ENCODE assay signal across 8 mouse cellular contexts in genomic region chr5:104465731-104466130, GRCm38 (mm10). TPM values are rescaled to one million over a fixed set of nuclear protein-coding genes. Genes with fewer than 3 reads are reported as not detected.
DNase-seq lines count a peak whose midpoint lies in the region; ATAC-seq lines count a peak whose summit lies in the region.

No protein-coding gene starts in this region.

- peak; percentile 57 for DNase-seq in urinary bladder, postnatal 25 days (ENCODE audit: low spot score)
- DNase-seq in urinary bladder, postnatal 10 days (ENCODE audit: low spot score) = no peak
- DNase-seq in cerebellum, postnatal 10 days = peak; percentile 69 to 73
- DNase-seq in kidney, adult 9 months = peak; percentile 93
- DNase-seq in urinary bladder, postnatal 4 days (ENCODE audit: low spot score in 2 of 2) = peak; percentile 41 to 75

- peaks cover 57% of the 10 kb centered on the region for H3K36me3 ChIP-seq in forebrain, embryonic 13.5 days (ENCODE audit: poor library complexity, severe bottlenecking)
- peaks cover 50% of the 10 kb centered on the region for H3K36me3 ChIP-seq in midbrain, embryonic 13.5 days
- peaks cover 24% of the 10 kb centered on the region for H3K36me3 ChIP-seq in hindbrain, embryonic 16.5 days (ENCODE audit: control insufficient read depth, insufficient read depth, low read length)

- no peak overlapping the region for H3K9ac ChIP-seq in forebrain, embryonic 13.5 days
- no peak overlapping the region for H3K9ac ChIP-seq in midbrain, embryonic 13.5 days (replicated peaks)
- H3K9ac ChIP-seq in hindbrain, embryonic 16.5 days (ENCODE audit: low read depth, low read length) = no peak overlapping the region

- H3K4me3 ChIP-seq in forebrain, embryonic 13.5 days = no peak overlapping the region
- H3K4me3 ChIP-seq in midbrain, embryonic 13.5 days (replicated peaks) = no peak overlapping the region
- H3K4me3 ChIP-seq in hindbrain, embryonic 16.5 days (ENCODE audit: low read length) = no peak overlapping the region

- no peak overlapping the region for H3K27ac ChIP-seq in forebrain, embryonic 13.5 days
- H3K27ac ChIP-seq in midbrain, embryonic 13.5 days = no peak overlapping the region
- H3K27ac ChIP-seq in hindbrain, embryonic 16.5 days (ENCODE audit: low read depth, low read length) = no peak overlapping the region

- H3K4me2 ChIP-seq in forebrain, embryonic 13.5 days = no peak overlapping the region
- no peak overlapping the region for H3K4me2 ChIP-seq in midbrain, embryonic 13.5 days (replicated peaks)
- H3K4me2 ChIP-seq in hindbrain, embryonic 16.5 days (ENCODE audit: low read length) = no peak overlapping the region

- peaks cover 6% of the 10 kb centered on the region for H3K4me1 ChIP-seq in forebrain, embryonic 13.5 days
- peaks cover 15% of the 10 kb centered on the region for H3K4me1 ChIP-seq in midbrain, embryonic 13.5 days (replicated peaks)
- H3K4me1 ChIP-seq in hindbrain, embryonic 16.5 days (ENCODE audit: control insufficient read depth, insufficient read depth, low read depth, low read length) = peaks cover 8% of the 10 kb centered on the region

- H3K27me3 ChIP-seq in forebrain, embryonic 13.5 days = no peaks in the 10 kb centered on the region
- no peaks in the 10 kb centered on the region for H3K27me3 ChIP-seq in midbrain, embryonic 13.5 days
- H3K27me3 ChIP-seq in hindbrain, embryonic 16.5 days (replicated peaks; ENCODE audit: control insufficient read depth, insufficient read depth, low read length) = no peaks in the 10 kb centered on the region

- ATAC-seq in forebrain, embryonic 13.5 days = no peak
- no peak for ATAC-seq in midbrain, embryonic 13.5 days
- no peak for ATAC-seq in hindbrain, embryonic 16.5 days

- WGBS in forebrain, embryonic 13.5 days = 83% methylated on average over 12 of the region's 12 CpGs
- 90% methylated on average over 12 of the region's 12 CpGs for WGBS in midbrain, embryonic 13.5 days
- WGBS in hindbrain, embryonic 16.5 days = 86% methylated on average over 12 of the region's 12 CpGs

- no peaks in the 10 kb centered on the region for H3K9me3 ChIP-seq in forebrain, embryonic 13.5 days (replicated peaks)
- no peaks in the 10 kb centered on the region for H3K9me3 ChIP-seq in midbrain, embryonic 13.5 days
- H3K9me3 ChIP-seq in hindbrain, embryonic 16.5 days (ENCODE audit: control insufficient read depth, low read length) = no peaks in the 10 kb centered on the region

RNA-seq across cellular contexts. Expression of gene Pkd2, which starts 6.5 kb away (rescaled TPM):
- polyA plus RNA-seq in forebrain, embryonic 13.5 days (2015; fragmentation: Nextera tagmentation; extraction: Ambion mirVana) = 7.0 and 7.1 TPM in 2 replicates
- 7.5 and 8.4 TPM in 2 replicates for polyA plus RNA-seq in midbrain, embryonic 13.5 days (2015; fragmentation: Nextera tagmentation; extraction: Ambion mirVana)
- 5.8 and 7.6 TPM in 2 replicates for polyA plus RNA-seq in hindbrain, embryonic 16.5 days (2015; fragmentation: Nextera tagmentation; extraction: Ambion mirVana)

RNA-seq across cellular contexts. Expression of gene Spp1, which starts 30.8 kb away (rescaled TPM):
- 5.8 and 7.7 TPM in 2 replicates for polyA plus RNA-seq in forebrain, embryonic 13.5 days (2015; fragmentation: Nextera tagmentation; extraction: Ambion mirVana)
- polyA plus RNA-seq in midbrain, embryonic 13.5 days (2015; fragmentation: Nextera tagmentation; extraction: Ambion mirVana) = 6.1 and 6.4 TPM in 2 replicates
- 14.9 and 23.4 TPM in 2 replicates for polyA plus RNA-seq in hindbrain, embryonic 16.5 days (2015; fragmentation: Nextera tagmentation; extraction: Ambion mirVana)

RNA-seq across cellular contexts. Expression of gene BC005561, which starts 42.4 kb away (rescaled TPM):
- polyA plus RNA-seq in forebrain, embryonic 13.5 days (2015; fragmentation: Nextera tagmentation; extraction: Ambion mirVana) = 16.2 and 17.0 TPM in 2 replicates
- polyA plus RNA-seq in midbrain, embryonic 13.5 days (2015; fragmentation: Nextera tagmentation; extraction: Ambion mirVana) = 15.6 and 15.9 TPM in 2 replicates
- 10.9 and 11.4 TPM in 2 replicates for polyA plus RNA-seq in hindbrain, embryonic 16.5 days (2015; fragmentation: Nextera tagmentation; extraction: Ambion mirVana)
